Mouse (Mus musculus): ENCODE data around the gene Aldh18a1. TPM values are rescaled to one million over a fixed set of nuclear protein-coding genes. Genes with fewer than 3 reads are reported as not detected.
A peak's percentile ranks its signal among the peaks of the same experiment; 100 is the strongest.

The Aldh18a1 gene
- total RNA-seq, 2 experiments from 2014 or later = 21.2 to 22.3 TPM

DNA sequence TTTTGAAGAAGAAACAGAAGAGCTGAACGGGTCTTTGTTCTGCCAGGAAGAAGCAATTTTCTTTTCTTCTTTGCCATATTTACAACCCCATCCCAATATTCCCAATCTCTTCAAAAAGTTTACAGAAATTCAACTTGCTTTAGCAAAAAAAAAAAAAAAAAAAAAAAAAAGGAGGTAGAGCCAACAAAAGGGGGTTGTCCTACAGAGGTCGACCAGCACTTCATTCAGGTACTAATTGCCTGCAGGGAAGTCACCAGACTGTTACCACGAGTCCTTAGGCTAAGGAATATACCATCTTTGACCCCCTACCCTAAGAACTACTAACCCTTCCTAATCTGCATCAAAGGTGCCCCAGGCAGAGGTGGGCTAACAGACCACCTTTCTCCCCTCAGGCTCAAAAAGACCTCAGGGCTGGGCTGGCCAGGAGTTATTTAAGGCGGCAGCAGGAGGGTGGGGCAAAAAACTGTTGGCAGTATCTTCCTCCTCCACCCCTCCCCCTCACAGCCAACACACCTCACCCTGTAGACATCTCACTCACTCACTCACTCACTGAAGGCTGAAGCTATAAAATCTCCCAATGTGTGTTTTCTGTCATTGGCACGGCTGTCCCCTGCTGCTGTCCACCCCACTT lies 76.5 kb downstream of the Aldh18a1 start:
- peak overlapping the region; percentile 85 for H3K4me3 ChIP-seq
- TF ChIP-seq CTCF (conservative IDR thresholded peaks at IDR 0.05) = no peak
- no peak for DNase-seq (ENCODE audit: low spot score in 2 of 2)
- peak overlapping the region; percentile 92 for H3K27ac ChIP-seq

DNA sequence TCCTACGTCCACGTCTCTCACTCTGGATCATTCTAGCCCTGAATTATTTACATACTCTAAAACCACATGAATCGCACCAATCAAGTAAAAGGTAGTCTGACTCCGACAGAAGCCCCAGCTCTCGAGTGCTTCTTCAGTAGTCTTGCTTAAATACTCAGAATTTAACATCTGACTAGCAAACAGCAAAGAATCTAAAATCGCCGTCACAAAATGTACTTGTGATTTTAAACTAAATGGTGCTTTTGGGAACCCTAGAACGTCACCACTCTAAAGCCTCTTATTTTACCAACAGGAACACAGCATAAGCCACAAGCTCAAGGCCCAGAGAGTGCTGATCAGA lies 77.2 kb downstream of the Aldh18a1 start:
- Histone ChIP-seq H3K27ac (peak overlapping the region; percentile 92), H3K4me3 (peak overlapping the region; percentile 85)
- DNase-seq (ENCODE audit: low spot score in 2 of 2) = no peak
- no peak for TF ChIP-seq CTCF (conservative IDR thresholded peaks at IDR 0.05)

DNA sequence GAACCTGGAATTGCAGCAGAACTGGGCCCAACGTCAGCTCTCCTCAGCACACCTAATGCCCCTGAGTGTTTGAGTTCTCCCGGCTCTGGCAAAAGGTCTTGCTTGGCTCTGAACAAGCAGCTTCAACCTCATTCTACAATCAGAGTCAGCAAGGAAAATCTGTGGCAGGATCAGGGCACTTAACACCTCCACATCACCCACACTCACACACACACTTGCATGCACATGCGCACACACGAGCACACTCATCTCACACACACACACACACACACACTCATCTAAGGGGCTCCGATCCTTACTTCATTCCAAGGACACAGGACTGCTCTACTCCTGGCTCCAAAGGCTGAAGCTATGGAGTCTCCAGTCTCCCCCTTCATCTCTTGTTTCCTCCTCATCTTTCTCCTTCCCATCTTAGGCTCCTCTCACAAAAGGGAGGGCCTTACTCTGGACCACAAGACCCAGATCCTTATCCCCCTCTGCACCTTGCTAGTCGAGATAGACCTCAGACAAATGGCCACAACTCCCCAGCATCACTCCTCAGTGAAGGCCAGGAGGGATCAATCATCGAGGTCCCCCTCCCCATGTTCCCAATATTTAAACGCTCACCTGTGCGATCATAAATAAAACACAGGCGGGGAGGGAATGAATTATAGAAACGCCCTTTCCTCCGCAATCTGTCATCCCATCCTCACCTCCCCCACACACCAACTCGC lies 77.7 kb downstream of the Aldh18a1 start:
- peak overlapping the region; percentile 85 for H3K4me3 ChIP-seq
- peak overlapping the region; percentile 92 for H3K27ac ChIP-seq
- TF ChIP-seq CTCF (conservative IDR thresholded peaks at IDR 0.05) = no peak
- peak in 1 of 2 experiments; percentile 41 for DNase-seq (ENCODE audit: low spot score in 2 of 2)

DNA sequence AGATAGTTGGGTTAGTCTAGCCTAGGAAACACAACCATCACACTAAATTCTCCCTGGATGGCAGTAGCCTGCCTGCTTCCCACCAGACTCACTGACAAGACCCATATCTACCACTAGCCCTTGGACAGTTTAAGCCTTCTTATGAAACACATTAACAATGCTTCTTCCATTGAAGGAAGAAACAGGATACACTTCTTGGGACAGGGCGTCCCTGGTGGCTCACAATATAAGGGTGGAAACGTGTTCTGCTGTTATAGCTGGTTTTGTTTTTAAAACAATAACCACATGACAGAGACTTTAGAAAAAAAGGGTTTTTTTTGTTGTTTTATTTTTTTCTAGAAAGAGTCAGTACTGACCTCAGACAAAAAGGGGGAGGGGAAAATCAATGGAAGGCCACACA lies 79.0 kb downstream of the Aldh18a1 start:
- TF ChIP-seq CTCF (conservative IDR thresholded peaks at IDR 0.05) = peak; percentile 43

DNA sequence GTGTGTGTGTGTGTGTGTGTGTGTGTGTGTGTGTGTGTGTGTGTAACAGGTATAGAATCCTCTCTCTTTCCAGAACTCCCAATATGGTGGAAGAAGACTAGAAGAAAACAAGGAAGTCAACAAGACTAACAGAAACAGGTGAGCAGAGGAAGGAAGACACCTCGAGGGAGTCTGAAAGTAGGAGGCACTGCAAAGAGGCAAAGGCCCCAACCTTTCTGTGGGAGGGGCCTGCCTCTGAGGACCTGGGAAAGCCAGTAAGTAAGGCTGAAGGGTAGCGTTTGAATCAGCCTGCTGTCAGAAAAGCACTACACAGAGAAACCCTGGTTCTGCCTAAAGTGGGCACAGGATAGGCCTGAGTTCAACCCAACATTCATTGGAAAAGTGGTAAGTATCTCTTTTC lies 79.4 kb downstream of the Aldh18a1 start:
- Histone ChIP-seq H3K27ac (peak overlapping the region; percentile 92; the same call in 1 of the 2 replicates), H3K4me3 (no peak overlapping the region)
- DNase-seq (ENCODE audit: low spot score in 2 of 2) = no peak
- no peak for TF ChIP-seq CTCF (conservative IDR thresholded peaks at IDR 0.05)

More for the DNA sequence above, 79.0 kb downstream of the Aldh18a1 start:
- peak overlapping the region; percentile 92; the same call in 1 of the 2 replicates for H3K27ac ChIP-seq
- no peak for DNase-seq (ENCODE audit: low spot score in 2 of 2)
- peak overlapping the region; percentile 85 for H3K4me3 ChIP-seq

DNA sequence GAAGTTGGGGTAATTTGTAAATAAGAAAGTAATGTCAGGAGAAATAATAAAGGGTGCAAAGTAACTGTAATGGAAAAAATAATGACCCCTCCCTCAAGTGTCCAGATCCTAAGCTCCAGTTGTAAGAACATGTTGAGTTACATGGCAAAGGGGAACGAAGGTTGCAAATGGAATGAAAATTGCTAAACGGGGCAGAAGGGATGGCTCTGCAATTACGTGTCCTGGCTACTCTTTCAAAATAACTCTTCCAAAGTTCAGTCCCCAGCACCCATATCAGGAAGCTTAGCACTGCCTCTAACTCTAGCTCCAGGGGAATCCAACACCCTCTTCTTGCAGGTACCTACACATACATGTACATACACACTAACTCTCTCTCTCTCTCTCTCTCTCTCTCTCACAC lies 81.3 kb downstream of the Aldh18a1 start:
- no peak overlapping the region for H3K4me3 ChIP-seq
- no peak for TF ChIP-seq CTCF (conservative IDR thresholded peaks at IDR 0.05)
- no peak for DNase-seq (ENCODE audit: low spot score in 2 of 2)
- no peak overlapping the region for H3K27ac ChIP-seq

DNA sequence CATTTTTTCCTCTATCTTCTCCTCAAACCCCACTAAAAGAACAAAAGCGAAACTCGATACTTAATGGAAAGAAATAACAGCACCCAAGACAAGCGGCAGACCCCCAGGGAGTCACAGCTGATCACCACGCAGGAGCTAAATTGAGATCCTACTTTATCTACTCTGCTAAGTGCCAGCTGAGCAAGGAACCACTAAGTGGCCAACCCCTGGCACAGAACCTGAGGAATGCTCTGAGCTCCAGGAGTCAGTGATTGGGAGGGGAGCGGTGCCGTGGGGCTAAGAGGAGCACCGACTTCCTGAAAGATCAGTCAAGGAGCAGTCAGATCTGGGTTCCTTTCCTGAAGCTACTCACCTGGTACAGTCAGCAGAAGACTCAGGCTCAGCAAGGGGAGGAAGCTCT lies 83.9 kb downstream of the Aldh18a1 start:
- DNase-seq (ENCODE audit: low spot score in 2 of 2) = no peak
- no peak overlapping the region for H3K27ac ChIP-seq
- H3K4me3 ChIP-seq = no peak overlapping the region
- TF ChIP-seq CTCF (conservative IDR thresholded peaks at IDR 0.05) = no peak

Other genes with a start within 250 kb of the Aldh18a1 start
- gene Sorbs1, start 74.7 kb downstream of the Aldh18a1 start, total RNA-seq (2021) = 100 to 1,000 TPM; 222 to 229 TPM
- 10 to 100 TPM; 14.6 to 18.5 TPM for gene Tctn3, start 23.8 kb upstream of the Aldh18a1 start, total RNA-seq (2021)
- gene Entpd1, start 23.9 kb upstream of the Aldh18a1 start, total RNA-seq (2021) = 10 to 100 TPM; 17.2 to 18.5 TPM
- under 1 TPM; 0.32 to 0.72 TPM for gene Cc2d2b, start 160.3 kb upstream of the Aldh18a1 start, total RNA-seq (2021)
- gene Ccnj, start 242.8 kb upstream of the Aldh18a1 start, total RNA-seq (2021) = 1 to 10 TPM; 7.7 to 8.9 TPM